Mouse (Mus musculus) cerebellum, adult 9-11 months (tissue): ENCODE results near the gene Lrmda.

Experiments
- DNase-seq: peaks from one replicate; pipeline ENCODE4 v3.0.0; 2022

Lrmda gene

DNA sequence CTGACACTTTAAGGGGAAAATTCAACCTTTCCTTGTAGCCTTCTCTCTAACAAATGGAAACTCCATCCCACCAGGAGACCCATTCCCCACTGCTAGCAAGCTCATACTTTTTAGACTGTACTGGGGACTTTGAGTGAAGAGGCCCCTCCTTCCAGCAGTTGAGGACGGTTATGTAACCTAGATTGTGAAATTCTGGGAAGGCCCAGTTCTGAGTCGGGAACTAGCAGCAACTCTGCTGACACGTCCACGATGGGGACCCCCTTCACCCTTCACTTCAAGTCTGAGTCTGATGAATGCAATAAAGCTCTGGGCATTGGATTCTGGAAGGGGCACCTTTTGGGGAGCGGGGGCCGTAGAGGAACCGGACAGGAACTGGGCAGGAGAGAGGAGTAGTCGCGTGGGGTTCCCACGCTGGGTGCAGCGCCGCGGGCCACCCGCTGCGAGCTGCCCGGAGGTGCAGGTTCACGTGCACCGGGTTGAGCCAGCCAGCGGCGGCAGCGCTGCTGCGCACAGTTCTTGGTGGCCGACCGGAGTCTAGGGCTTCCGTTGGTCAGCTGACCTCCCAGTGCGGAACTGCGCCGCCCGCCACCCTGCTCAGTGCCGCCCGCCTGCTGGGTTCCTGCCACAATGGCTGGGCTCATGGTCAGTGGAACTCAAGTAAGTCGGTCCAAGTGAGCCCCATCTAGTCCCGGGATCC, at the start of gene Lrmda:
Gene Lrmda (plus strand): TSS at position 461 of the 697 bp plus-strand sequence.
- DNase-seq: peak; percentile 6

DNA sequence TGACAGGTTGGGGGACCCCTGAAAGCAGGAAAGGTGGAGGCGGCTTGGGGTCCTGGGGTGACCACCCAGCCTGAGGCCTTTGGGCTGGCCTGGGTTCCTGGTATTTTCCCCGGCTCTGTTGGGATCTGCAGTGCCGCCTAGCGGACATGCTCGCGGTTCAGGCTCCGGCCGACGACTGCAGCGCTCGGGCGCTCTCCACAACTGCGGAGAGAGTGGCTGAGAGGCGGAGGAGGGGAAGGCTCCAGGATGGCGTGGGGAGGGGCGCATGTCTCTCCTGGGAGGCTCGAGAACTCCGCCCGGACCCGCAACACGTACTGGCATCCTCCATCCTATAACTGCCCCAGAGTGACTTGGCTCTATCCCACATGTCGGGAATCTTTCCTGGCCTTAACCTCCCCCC, 38.0 kb upstream of the Lrmda start:
- DNase-seq: peak; percentile 29

DNA sequence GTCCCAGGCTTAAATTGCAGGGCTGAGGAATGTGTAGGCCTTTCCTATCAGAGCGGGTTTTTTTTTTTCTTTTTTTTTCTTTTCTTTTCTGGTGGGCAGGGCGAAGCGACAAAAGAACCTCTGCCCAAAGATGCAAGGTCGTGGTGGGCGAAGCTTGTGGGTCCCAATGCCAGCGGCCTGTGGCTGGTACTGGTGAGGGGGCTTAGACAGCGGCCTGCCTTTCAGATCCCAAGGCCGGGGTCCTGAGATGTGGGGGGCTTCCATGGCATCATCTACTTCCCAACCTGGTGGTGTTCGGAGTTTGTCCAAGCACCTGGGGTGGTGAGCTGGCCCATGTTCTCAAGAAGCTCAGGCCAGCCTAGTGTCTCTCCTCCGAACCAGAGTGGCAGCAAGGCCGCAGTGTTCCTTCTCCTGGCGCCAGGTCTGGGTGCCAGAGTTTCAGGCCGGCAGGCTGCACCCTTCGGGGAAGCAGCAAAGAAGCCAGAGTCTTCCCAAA, 37.4 kb upstream of the Lrmda start:
- no peak for DNase-seq

DNA sequence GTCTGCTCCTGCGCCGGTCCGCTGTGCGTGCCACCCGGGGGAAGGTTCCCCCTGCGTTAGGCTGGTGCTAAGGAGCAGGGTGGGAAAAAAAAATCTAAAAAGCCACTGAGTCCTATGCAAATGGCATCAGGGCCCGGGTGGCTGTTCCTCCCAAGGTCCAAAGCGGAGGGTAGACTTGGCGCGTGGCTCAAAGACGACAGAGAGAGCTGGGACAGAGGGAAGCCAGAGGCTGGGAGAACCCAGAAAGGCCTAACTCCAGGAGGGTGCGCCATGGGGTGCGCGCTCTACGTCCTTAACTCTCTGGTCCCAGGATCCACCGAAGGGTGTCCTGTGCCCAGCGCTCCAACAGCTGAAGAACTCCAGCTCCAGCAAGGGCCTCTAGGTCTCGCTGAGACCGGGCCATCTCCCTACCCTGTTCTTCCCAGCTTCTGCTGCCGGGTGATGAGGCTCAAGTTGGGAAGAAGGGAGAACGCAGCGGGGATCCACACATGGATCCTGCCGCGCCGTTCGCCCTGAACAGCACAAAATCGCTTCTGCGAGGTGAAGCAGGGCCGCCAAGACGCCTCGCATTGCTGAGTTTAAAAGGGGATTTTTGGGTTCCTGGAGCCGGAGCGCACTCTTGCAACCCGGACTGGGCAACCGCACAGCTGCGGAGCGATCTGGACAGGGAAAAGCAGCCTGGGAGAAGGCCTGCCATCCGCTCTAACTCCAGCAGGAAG, 36.8 kb upstream of the Lrmda start:
- no peak for DNase-seq

DNA sequence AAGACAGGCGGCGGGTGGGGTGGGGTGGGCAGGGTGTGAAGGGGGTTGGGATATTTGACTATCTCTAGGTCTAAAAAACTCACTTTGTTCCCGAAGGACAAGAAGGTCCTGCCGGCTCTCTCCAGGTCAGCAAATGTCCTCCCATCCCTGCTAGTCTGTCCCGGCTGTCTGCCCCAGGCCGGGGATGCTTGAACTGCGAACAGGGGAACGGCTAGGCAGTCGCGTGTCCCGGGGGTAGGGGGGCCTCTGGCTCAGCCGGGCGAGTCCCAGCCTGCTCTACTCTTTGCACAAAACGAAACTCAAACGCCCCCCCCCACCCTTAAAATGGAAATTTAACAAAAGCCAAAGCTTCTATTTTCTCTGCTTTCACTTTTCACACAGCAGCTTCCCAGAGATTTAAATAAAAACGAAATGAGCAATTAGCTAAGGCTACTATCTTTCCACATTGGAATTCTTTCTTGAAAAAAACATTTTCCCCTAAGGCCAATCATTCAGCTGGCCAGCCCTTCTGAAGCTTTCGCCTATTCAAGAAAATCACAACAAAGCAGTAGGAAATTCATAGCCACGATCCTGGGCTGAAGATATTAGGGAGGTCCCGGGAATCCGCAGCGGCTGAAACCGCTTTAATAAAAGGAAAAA, 36.1 kb upstream of the Lrmda start:
- no peak for DNase-seq

DNA sequence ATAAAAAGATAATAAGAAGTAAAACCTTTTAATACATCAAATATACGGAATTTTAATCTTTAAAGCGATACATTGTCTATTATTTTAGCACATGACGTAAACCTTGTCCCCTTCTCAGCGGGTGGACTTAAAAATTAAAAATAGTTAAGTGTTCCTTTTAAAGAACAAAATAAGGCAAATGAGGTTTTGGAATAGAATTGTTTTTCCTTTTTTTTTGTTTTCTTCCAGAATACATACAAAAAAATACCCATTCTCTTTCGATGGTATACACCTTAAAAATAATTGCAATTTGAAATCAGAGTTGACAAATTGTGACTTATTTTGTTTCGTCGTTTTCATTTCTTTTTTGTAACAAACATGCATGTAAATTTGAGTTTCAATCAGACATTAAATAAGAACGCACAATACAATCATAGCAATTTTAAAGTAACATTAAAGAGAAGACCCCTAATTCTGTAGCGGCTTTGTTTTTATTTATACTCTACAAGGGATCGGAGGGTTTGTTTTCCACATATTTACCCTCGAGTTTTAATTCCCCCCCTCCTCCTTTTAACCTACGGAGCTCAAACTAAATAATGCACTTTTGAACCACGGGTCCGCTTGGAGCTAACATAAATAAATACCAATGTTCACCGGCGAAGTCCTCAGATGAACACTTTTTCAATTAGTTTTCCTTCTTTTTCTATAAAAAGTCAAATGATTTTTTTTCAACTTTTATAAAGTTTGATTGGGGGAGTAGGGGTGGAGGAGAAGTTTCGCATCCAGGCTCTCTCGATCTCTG, 35.4 kb upstream of the Lrmda start:
- no peak for DNase-seq

DNA sequence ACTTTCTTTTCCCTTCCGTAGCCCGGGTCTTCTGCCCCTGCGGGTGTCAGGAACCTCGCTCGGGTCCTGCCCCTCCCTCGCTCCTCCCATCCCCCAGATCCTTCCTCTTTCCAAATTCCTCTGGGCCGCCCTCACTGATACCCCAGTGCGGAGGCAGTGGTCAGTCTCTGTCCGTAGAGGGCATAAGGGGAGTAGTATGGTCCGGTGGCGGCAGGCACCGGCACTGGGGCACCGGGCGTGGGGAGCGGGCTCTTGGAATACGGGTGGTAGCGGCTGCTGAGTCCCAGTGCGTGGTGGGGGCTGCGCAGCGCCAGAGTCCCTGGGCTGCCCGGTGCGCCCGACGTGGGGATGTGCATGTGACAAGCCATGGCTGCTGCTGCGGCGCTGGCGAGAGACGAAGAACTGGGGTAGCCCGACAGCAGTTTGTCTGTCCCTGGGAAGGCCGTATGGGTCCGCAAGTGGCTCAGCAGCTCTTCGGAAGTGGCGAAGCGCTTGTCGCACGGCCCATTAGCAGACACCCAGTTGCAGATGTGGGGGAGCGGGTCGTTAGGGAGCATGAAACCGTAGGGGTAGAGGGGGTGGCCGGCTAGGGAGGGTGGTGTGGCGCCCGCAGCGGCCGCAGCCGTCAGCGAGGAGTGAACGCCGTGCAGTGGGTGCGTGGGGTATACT, 34.6 kb upstream of the Lrmda start:
- peak; percentile 16 for DNase-seq

DNA sequence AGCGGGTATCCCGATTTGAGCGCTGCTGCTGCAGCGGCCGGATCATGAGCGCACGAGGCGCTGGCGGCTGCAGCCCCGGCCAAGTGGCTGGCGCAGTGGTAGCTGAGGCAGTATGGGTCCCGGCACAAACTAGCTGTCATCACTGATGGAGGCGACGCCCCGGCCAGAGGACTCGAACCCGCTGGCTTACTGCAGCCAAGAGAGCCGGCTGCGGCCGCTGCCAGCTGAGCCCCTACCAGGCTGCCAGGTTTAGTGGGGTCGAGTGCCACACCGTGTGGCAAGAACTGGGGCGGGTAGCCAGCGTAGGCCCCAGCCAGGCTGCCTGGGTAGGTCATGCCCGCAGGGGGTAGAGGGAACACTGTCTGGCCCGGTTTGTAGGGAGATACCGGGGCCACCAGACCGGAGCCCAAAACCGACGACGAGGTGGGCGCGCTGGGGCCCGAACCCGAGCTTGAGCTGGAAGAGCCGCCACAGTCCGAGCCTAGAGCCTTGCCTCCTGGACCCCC, 34.0 kb upstream of the Lrmda start:
- peak; percentile 28 for DNase-seq

DNA sequence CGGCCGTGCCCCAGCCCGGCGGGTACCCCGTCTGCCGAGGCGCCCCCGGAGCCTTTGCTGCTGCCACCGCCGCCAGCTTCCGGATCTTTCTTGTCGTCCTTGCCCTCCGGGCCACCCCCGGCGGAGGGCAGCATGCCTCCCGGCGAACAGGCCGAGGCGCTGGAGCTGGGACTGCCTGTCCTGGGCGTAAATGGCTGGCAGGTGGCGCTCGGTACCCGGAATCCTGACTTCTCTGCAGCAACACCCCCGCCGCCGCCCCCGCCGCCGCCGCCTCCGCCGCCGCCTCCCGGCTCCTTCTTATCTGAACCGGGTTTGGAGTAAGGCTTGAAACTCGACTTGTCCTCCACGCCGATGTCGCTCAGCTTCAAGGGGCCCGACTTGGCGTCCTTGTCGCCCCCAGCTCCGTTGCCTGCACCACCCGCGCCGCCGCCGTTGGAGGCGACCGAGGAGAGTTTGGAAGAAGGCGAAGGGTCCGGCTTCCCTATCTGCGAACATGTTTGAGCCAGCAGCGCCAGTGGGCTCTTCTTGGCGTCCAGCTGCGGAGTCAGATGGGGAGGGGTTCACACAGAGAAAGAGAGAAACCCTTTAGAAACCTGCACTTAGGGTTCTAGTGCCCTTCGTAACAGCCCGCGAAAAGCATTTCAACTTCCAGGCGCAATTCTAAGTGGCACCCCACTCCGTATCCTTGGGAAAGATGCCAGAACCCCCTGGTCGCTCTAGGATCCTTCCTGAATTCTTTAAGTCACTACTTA, 33.4 kb upstream of the Lrmda start:
- peak; percentile 67 for DNase-seq

DNA sequence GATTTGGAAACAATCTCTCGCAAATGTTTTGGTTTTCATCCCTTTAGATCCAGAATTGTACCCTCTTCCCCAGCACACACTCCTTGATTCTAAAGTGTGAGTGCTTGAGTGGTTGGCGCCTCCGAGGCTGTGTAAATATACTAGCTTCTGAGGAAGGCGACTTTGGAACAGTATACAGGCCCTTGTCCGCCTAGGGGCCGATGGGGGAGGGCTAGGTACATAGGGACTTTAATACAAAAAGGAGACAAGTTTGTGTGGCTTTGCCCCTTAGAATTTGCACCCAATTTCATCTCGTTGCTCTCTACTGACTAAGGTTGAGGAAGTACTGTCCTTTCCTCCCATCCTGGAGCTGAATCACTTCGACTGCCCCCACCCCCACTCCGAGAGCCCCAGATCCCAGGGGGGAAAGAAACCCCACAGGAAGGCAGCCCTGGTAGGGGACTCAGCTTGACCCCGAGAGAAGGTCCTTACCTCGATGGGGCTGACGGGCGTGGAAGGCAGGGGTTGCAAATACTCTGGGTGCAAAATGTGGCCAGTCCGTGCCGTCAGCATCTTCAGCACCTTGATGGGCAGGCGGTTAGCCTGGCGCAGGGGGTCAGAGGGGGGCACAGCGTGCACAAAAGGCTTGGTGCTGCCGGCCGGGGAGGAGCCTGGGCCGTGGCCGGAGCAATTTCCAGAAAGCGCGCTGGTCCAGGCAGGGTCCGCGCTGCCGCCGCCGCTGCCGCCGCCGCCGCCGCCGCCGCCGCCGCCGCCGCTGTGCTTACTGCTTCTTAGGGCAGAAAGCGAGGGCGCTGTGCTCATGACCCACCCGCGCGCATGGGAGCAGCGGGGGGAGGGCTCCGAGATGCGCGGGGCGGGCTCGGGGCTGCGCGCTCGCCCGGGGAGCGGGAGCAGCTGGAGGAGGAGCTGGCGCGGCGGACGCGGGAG, 32.5 kb upstream of the Lrmda start:
- DNase-seq: peak; percentile 28

DNA sequence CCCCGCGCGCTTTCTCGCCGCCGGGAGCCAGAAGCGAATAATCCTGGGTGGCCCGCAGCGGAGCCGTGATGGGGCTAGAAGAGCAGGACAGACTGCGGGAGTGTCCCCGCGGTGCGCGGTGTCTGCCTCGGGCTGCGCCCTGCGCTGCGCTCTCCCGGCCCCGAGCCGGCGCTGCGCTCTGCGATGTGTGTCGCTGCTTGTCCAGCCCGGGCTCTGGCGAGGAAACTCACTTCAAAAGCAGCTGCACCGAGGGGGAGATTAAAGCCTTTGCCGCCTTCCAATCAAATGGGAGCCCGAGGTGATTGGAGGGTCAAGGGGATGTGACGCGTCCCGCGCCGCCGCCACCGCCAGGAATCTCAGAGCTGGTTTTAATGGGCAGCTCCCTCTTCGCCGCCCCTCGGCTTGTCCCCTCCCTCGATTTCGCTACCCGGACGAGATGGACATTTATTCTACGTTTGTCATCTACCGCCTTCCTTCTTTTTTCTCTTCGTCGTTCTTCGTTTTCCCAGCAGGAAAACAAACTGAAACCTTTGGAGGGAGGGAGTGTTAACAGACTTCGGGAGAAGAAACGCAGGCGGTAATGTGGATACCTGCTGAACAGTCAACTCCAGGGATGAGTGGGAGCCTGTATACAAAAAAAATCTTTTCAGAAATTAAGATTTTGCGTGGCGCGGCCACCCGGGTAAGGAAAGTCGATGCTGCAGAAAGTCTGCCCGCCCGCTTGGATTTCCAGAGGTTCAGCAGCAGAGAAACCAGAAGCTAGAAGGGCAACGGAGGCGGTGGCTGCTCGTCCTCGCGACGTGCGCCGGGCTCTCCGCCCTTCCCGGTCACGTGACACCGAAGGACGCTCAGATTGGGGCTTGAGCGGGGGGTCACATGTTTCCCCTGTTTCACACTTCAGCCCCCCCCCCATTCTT, 31.6 kb upstream of the Lrmda start:
- peak; percentile 82 for DNase-seq

DNA sequence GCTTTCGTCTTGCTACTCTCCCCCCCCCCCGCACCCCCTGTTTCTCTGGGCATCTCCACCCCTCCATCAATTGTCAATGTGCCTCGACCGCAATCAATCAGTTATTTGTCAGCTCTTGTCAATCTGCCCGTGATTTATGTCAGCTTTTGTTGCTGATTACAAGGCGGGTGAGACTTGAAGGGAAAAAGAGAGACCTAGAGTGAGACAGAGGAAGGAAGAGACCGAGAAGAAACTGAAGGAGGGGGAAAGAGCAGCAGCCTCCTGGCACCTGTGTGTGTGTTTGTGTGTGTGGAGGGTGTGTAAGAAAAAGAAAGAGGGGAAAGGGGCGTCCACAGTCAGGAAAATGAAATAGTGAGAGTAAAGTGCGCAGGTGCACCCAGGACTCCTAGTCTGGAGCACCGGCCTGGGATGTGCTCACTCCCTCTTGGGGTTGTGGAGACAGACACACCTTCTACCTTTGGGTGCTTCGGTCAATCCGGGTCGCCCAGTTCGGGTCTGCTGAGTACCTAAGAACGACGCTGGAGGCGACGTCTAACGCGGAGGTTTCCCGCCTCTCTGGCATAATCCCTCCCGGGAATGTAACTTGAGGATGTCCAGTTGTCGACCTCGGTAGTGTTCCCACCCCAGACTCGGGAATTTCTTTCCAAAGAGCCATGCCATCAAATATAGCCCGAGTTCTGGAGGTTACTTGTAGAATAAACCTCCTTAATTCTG, 30.8 kb upstream of the Lrmda start:
- DNase-seq: peak; percentile 22

DNA sequence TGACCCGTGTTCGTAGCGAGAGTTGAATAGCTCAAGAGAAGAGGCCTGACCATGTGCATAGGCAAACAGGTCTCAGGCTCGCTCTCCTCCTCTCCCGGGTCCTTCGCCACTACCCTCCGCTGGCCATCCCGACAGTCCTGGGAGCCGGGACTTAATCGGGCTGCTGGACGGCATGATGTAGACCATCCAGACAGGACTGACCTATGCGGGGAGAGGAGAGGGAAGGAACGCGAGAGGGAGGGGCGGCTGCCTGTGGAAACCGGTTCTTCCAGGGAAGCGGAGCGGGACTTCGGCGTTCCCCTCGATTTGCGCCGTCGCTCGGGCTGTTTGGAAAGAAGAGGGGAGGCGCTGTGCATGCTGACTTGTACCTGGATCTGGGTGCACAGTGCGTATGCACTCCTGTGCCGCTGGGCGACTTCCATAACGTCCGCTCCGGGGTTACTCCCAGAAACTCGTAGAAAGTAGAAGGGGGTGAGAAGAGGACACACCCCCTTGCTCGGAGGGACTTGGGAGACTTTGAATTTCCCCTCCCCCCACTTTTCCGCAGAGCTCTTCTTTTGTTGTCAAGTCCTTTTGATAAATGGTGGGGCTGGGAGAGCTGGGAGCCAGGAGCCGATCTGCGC, 30.1 kb upstream of the Lrmda start, which contains the start of gene Zfp503:
Gene Zfp503 (minus strand): TSS at position 311 of the 623 bp plus-strand sequence.
- DNase-seq: peak; percentile 16

DNA sequence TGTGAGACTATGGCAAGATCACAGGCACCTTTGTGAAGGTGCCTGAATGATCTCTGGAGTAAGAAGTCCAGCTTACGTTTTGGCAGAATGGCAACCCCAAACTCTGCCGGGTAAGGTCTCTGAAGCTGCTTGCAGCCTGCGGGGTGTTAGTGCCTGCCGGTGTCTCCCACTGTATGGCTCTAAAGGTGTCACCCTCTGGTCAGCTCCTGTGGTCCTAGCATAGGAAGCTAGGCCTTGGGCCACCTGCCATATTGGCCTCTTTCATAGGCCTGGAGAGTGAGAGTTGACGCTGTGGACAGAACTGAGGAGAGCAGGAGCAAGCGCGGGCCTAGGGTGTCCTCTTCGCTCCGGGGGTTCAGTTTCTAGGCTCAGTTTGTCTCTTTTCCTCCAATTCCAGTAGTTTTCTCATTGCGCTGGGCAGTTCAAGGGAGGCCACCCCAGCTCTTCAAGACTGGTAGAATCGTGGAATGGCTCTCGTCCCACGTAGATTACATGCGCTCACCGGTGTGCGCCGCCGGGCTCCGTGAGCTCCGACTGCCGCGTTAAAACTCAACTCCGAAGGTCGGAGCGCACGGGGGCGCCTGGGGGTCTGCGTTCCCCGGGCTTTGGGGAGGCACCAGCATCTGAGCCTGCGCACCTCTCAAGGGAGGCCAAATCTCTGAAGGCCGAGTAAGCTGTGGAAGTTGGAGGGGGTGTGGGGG, 29.0 kb upstream of the Lrmda start:
- no peak for DNase-seq

DNA sequence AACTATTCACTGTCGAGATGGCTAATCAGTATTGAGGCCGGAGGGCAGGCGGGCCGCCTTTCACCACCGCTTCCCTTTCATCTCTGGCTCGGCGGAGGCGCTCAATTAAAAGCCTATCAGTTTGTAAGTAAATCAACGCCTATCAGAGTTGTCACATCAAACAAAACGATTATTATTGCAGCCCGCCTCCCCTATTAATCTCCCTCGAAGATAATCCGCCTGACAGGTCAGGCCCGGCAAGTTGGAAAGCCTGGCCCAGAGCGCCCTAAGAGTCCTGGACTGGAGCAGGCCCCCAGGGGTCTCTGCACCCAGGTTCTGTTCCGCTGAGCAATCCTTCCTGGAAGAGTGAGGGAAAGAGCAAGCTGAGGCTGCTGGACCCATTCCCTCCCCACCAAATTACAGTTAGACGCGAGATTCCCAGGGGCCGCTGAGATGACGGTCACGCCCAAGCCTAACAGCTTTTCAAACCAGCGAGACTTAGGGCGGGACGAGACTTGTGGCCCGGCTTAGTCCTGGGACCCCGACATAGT, 28.2 kb upstream of the Lrmda start:
- DNase-seq: no peak

DNA sequence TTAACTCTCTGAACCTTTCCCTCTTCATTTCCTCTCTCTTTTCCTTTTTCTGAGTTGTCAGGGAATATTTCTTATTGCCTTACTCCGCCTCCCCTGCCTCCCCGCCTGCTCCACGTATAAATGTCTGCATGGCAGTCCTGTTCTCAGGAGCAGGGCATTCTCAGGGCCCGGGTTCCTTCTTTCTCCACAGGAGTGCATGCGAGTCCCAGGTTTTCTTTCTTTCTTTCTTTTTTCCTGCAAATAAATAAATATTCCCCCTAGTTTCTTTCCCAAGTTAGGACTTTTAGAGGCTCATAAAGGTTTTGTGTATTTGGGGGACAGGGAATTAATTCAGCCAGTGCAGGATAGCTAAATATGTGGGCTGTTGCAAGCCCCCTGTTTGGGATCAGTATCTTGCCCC, 27.7 kb upstream of the Lrmda start:
- no peak for DNase-seq

DNA sequence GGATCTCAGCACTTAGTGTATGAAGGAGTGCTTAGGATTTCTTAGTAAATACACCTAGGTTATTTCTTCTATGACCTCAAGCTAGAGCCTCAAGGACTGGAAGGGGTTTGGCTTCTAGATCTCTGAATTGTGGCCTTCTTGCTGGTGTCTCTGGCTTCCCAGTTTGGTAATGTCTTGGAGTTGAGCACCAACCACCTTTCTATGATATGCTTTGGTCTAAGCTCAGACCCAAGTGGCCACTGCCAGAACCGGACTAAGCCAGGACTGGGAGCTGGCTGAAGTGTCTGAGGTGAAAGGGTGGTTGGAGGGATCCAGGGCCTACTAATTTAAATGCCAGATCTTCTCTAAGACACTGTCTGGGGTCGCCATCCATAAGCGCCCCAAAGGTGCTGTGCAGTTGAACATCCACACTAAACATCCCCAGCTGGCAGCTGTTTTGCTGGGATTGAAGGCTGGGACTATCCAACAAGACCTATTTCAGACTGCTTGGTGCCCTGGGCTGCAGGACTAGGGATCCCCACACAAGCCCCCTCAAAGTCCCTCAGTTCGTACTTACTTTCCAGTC, 27.1 kb upstream of the Lrmda start:
- no peak for DNase-seq
